Mouse (Mus musculus) ES-E14 (cell line): ENCODE measurements at regions not wholly inside any gene's neighbourhood (a gene's known extent, or its start where the extent isn't known, plus 50 kb on each side); places are given as distances from the start of the nearest gene placed in this dataset.

Source experiments
- CHD2 ChIP-seq: IDR thresholded peaks from 2 replicates; pipeline ENCODE4 v1.6.1; 2014; ENCODE audit warnings: mild to moderate bottlenecking, low read depth, low read length, inconsistent platforms
- MAFK ChIP-seq: IDR thresholded peaks from 2 replicates; pipeline ENCODE4 v1.6.1; 2014; ENCODE audit warnings: mild to moderate bottlenecking, low read depth, low read length, inconsistent platforms; ENCODE audit not compliant: insufficient read depth
- ZC3H11A ChIP-seq: IDR thresholded peaks from 2 replicates; pipeline ENCODE4 v1.6.1; 2012; ENCODE audit warnings: low read depth, mild to moderate bottlenecking, inconsistent platforms, low read length, borderline replicate concordance
- ZNF384 ChIP-seq: IDR thresholded peaks from 2 replicates; pipeline ENCODE4 v1.6.1; 2012; ENCODE audit warnings: low read depth, low read length, inconsistent platforms

DNA sequence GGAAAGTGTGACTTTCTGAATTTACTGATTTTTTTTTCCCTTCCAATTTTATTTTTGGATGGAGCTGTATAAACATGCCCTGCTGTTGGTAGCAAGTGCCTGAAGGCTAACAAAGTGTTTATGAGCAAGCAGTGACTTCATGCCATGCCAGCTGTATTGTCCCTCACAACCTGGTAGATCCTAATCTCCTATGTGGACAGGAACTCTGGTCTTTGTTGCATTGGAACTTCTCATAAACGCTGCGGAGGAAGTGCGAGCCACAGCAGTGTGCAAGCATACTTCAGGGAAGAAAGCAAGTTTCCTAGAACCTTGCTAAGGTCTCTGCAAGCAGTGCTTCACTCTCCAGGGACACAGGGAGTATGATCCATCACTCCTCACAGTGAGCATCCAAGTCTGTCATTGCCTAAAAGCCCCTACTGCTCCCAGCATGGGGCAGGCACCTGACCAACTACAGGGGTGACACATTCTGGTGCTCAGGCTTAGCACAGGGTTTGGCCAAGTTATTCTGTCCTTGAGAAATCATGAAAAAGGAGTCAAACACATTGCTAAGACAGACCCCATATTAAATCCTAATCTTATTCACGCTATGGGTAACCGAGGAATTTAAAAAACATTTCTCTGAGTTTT, 104.3 kb downstream of the Kcnj2 start:
- TF ChIP-seq ZC3H11A: no peak
- no peak for TF ChIP-seq CHD2
- TF ChIP-seq ZNF384: no peak
- no peak for TF ChIP-seq MAFK
